Mouse (Mus musculus) central nervous system, embryonic 11.5 days (tissue): ENCODE data around the gene Celf2. TPM values are rescaled to one million over a fixed set of nuclear protein-coding genes. Genes with fewer than 3 reads are reported as not detected.

Experiments used
- polyA plus RNA-seq: library from polyadenylated mRNA; depleted of rRNA; stranded (reverse); fragments of >200 nt; gene quantifications from 2 replicates; pipeline ENCODE4 v1.2.3, GENCODE M21; 2012; rRNA removed

Gene Celf2
- 44.6 and 54.2 TPM in 2 replicates for polyA plus RNA-seq

DNA sequence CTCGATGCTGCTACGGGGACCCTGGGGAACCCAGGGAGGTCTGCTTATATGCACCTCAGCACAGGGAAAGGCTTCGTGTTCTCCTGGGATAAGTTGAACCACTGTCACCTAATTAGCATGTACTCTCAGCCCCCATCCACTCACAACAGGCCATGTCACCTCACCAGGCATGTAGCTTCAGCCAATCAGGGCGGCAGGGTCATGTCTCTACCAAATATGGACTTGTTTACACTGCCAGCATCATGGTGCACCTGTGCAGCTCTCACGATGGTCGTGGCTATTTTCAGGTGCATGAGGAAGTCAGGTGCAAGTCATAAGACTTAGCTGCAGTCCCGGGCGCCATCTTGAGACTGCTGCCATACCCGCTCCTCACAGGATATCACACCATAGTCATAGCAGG lies at the start of gene Celf2:
TSS of gene Celf2 (minus strand) at position 101 of the 400 bp plus-strand sequence.

